In the genomic region with DNA sequence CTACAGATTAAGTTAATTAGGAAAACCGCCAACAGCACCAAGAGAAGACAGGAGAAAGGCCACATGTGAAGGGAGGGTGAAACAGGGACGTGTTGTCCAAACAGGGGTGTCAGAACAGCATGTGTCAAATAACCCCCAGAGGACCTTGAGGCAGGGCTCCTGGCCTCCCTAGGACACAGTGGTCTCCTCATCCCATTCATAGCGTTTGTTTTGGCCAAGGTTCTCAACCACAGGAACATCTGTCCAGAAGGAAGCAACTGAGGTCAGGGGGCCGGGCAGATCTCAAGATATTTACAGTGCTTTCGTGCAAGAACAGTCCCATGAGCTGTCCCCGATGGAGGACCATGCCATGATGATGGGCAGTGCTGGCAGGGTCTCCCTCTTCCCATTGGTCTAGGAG, we compare ENCODE assay signal across 12 mouse cellular contexts. TPM values are rescaled to one million over a fixed set of nuclear protein-coding genes. Genes with fewer than 3 reads are reported as not detected.
DNase-seq lines count a peak whose midpoint lies in the region; TF ChIP-seq lines count a peak whose summit lies in the region.
"Had no signal": no experiment of that assay in that cellular context is flagged by ENCODE, and none has a peak within 500 bp of the region (broad histone marks: within the 10 kb centered on the region; RNA-seq: fewer than 3 reads in every experiment).

No protein-coding gene starts in this region.

- 58% methylated on average over 6 of the region's 6 CpGs for WGBS in heart, embryonic 10.5 days

- H3K4me3 ChIP-seq in heart, embryonic 10.5 days = no peak overlapping the region
- no peak overlapping the region for H3K4me3 ChIP-seq in testis, adult 2 months (ENCODE audit: control insufficient read depth, low read depth, low read length)
- H3K4me3 ChIP-seq: embryonic facial prominence, embryonic 10.5 days; forebrain, embryonic 15.5 days had no signal

- DNase-seq in heart, adult 11 months = peak; percentile 99
- DNase-seq in heart, embryonic 10.5 days (ENCODE audit: low spot score) = no peak
- DNase-seq in testis, postnatal 10 days (ENCODE audit: low spot score) = no peak
- peak; percentile 30 for DNase-seq in kidney, postnatal 10 days
- no peak for DNase-seq in urinary bladder, postnatal 14 days (ENCODE audit: low spot score)
- no peak for DNase-seq in cerebellum, postnatal 10 days
- no peak for DNase-seq in layer of hippocampus, postnatal 36 days
- DNase-seq: lung, embryonic 14.5 days; thymus, postnatal 4 days had no signal

- peaks cover 28% of the 10 kb centered on the region for H3K4me1 ChIP-seq in heart, embryonic 10.5 days
- peaks cover 4% of the 10 kb centered on the region; the same call in 1 of the 2 replicates for H3K4me1 ChIP-seq in testis, adult 2 months (ENCODE audit: control insufficient read depth, insufficient read depth, low read length)

- no peaks in the 10 kb centered on the region for H3K9me3 ChIP-seq in heart, embryonic 10.5 days
- H3K9me3 ChIP-seq: embryonic facial prominence, embryonic 10.5 days; forebrain, embryonic 15.5 days had no signal

- H3K27ac ChIP-seq in heart, embryonic 10.5 days = no peak overlapping the region
- H3K27ac ChIP-seq in testis, adult 2 months (ENCODE audit: control insufficient read depth, insufficient read depth, low read depth, low read length) = peak overlapping the region; percentile 52
- H3K27ac ChIP-seq: embryonic facial prominence, embryonic 10.5 days; forebrain, embryonic 15.5 days had no signal

- no peak for TF ChIP-seq POLR2A in testis, adult 2 months (IDR thresholded peaks at IDR 0.05; ENCODE audit: control insufficient read depth, low read depth, low read length)

- no peak for TF ChIP-seq CTCF in testis, adult 2 months (IDR thresholded peaks at IDR 0.05; ENCODE audit: control insufficient read depth, insufficient read depth, insufficient replicate concordance, low read depth, low read length)

- no peaks in the 10 kb centered on the region for H3K36me3 ChIP-seq in heart, embryonic 10.5 days
- no peaks in the 10 kb centered on the region for H3K36me3 ChIP-seq in testis, adult 2 months (ENCODE audit: control insufficient read depth, insufficient read depth, low read length)
- H3K36me3 ChIP-seq: embryonic facial prominence, embryonic 10.5 days; forebrain, embryonic 15.5 days had no signal

- peaks cover 12% of the 10 kb centered on the region; the same call in 1 of the 2 replicates for H3K27me3 ChIP-seq in heart, embryonic 10.5 days (ENCODE audit: insufficient read depth, poor library complexity, severe bottlenecking)
- H3K27me3 ChIP-seq in testis, adult 2 months (ENCODE audit: control insufficient read depth, insufficient read depth, low read length) = no peaks in the 10 kb centered on the region
- H3K27me3 ChIP-seq: forebrain, embryonic 15.5 days had no signal

RNA-seq across cellular contexts. Expression of a gene that starts 49.2 kb away (rescaled TPM):
- polyA plus RNA-seq in heart, embryonic 10.5 days (2016; fragmentation: Nextera tagmentation; extraction: Ambion mirVana) = 2.6 and 3.1 TPM in 2 replicates
- polyA plus RNA-seq in testis, adult 2 months (2012; rRNA removed) = 2.4 and 2.6 TPM in 2 replicates
- 100 to 1,000 TPM; 104 to 149 TPM for total RNA-seq in layer of hippocampus, postnatal 36 days (2021)

Comparison
In these comparisons a context has a peak if more than half of its experiments do, and no peak if none do; other contexts are left out.
1. DNase-seq: peak in heart, adult 11 months (single experiment) and kidney, postnatal 10 days (single experiment); none in heart, embryonic 10.5 days (single experiment), testis, postnatal 10 days (single experiment), urinary bladder, postnatal 14 days (single experiment), cerebellum, postnatal 10 days (0 of 2) and layer of hippocampus, postnatal 36 days (0 of 2).